Mouse (Mus musculus) cortical plate, adult 2 months (tissue): ENCODE results near the gene Dph1.

Experiments used
- CTCF ChIP-seq: fragments of 200-500 bp; IDR thresholded peaks from 2 replicates; pipeline ENCODE4 v1.5.1; 2011; ENCODE audit warnings: mild to moderate bottlenecking, control low read depth, low read length; ENCODE audit not compliant: insufficient read depth; ENCODE audit errors: extremely low read depth
- POLR2A ChIP-seq: fragments of 200-500 bp; IDR thresholded peaks from 2 replicates; pipeline ENCODE4 v1.6.1; 2011; ENCODE audit warnings: mild to moderate bottlenecking, low read length, control low read depth; ENCODE audit not compliant: insufficient read depth; ENCODE audit errors: extremely low read depth

DNA sequence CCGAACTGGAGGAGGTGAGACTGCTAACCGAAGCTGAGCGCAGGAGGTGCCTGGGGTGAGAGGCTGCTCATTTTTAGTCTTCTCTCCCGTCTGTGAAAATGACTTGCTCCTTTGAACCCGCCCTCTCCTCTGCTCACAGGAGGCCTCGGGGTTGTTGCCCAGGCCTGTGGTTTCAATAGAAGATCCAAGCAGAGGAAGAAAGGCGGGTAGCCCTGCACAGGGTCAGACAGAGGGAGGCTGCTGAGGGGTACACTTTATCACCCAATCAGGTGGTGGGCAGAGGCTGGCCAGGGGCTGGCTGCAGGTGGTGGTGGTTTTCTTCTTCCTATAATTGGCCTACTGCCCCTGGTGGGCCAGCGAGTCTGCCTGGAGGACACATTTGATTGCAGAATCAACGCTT lies 13.4 kb upstream of the Dph1 start:
- TF ChIP-seq CTCF (no peak), POLR2A (no peak)
